Mouse (Mus musculus) limb, embryonic 12.5 days (tissue): Measurements from ENCODE around the gene Eef2kmt. TPM values are rescaled to one million over a fixed set of nuclear protein-coding genes. Genes with fewer than 3 reads are reported as not detected.

Experiments
- ATAC-seq: fragments of 200-750 bp; cut with Nextera tagmentation; 2 replicates; pipeline ENCODE4 v1.8.0; 2017; ENCODE audit warnings: low read depth, moderate TSS enrichment; ENCODE audit not compliant: insufficient number of reproducible peaks, insufficient read depth, low FRiP score, low TSS enrichment
- H3K27ac ChIP-seq: fragments of 300-500 bp; sonication (generic); 2 replicates; pipeline ENCODE4 v1.5.1; 2016; ENCODE audit warnings: mild to moderate bottlenecking, moderate library complexity
- H3K27me3 ChIP-seq: fragments of 300-500 bp; sonication (generic); 2 replicates; pipeline ENCODE4 v1.6.1; 2016; ENCODE audit warnings: mild to moderate bottlenecking, moderate library complexity
- H3K36me3 ChIP-seq: fragments of 300-500 bp; sonication (generic); 2 replicates; pipeline ENCODE4 v1.6.1; 2016; ENCODE audit warnings: mild to moderate bottlenecking, moderate library complexity
- H3K4me1 ChIP-seq: fragments of 300-500 bp; sonication (generic); replicated peaks from 2 replicates; pipeline ENCODE4 v1.6.1; 2016
- H3K4me2 ChIP-seq: fragments of 300-500 bp; sonication (generic); 2 replicates; pipeline ENCODE4 v1.6.1; 2016; ENCODE audit warnings: mild to moderate bottlenecking, moderate library complexity
- H3K4me3 ChIP-seq: fragments of 300-500 bp; sonication (generic); replicated peaks from 2 replicates; pipeline ENCODE4 v1.5.1; 2016; ENCODE audit warnings: mild to moderate bottlenecking
- H3K9ac ChIP-seq: fragments of 300-500 bp; sonication (generic); replicated peaks from 2 replicates; pipeline ENCODE4 v1.6.1; 2016; ENCODE audit warnings: mild to moderate bottlenecking, moderate library complexity
- H3K9me3 ChIP-seq: fragments of 300-500 bp; sonication (generic); 2 replicates; pipeline ENCODE4 v1.6.1; 2016; ENCODE audit warnings: mild to moderate bottlenecking, moderate library complexity
- WGBS: fragments of 180-500 bp; shearing (Covaris S2); methylation state at CpG from one replicate; pipeline ENCODE4 v1.1.7; 2016; 5-methylcytosine and 5-hydroxymethylcytosine counted together
- polyA plus RNA-seq: library from polyadenylated mRNA; unstranded; fragments of >200 nt; fragmentation: Nextera tagmentation; extraction: Ambion mirVana; gene quantifications from 2 replicates; pipeline ENCODE4 v1.2.1, GENCODE M21; 2016

The Eef2kmt gene
- polyA plus RNA-seq = 14.3 and 16.8 TPM in 2 replicates

DNA sequence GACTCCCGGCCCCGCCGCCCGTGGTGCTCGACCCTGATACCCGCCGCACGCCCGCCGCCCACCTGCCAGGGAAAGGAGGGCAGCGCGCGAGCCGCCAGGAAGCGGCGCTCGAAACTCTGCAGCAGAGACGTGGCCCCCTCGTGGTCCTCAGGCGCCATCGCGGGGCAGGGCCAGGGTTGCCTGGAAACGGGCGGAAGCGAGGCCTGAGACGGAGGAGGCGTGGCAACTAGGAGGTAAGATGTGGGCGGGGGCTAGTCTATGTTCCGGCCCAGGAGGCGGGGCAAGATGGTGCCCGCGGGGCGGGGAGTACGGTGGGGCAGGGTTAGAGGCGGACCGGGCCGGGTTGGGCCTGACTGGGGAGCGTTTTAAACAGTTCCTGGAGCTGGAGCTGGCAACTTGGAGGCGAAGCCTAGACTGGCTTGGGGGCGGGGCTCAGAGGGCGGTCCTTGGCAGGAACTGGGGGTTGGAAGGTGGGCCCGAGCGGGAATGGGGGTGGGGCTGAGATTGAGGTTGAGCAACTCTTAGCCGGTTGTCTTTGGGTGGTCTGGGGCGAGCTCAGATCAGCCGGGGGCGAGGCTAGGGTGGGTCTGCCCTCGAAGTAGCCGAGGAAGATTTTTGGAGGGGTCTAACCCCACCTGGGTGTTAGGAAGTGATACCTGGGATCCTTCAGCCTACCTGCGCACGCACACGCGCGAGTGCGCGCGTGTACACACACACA, at the start of gene Eef2kmt:
Eef2kmt (minus strand) TSS at position 205 of the 718 bp plus-strand sequence.
- peak; percentile 97 for ATAC-seq
- WGBS = 1% methylated on average over 57 of the region's 57 CpGs

DNA sequence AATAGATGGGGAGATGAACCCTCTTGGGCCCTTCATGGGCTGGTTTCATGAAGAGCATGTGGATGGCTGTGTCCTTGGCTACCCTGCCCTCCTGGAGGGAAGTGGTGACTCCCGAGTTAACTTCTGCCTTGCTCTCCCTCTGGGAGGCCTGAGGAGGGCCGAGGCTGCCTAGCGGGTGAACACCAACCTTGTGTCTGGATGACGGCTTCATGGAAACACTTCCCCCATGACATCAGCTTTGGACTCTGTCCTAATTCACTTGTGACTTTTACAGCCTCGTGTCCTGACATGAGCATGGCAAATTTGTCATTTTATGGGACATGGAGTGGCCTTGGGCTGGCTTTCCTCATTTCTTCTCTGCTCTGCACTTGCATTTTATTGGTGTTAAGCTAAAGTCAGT, 39.5 kb upstream of the Eef2kmt start:
- H3K4me2 ChIP-seq = no peak overlapping the region
- no peaks in the 10 kb centered on the region for H3K9me3 ChIP-seq
- H3K4me1 ChIP-seq = no peaks in the 10 kb centered on the region
- 64% methylated on average over 5 of the region's 5 CpGs for WGBS
- no peak overlapping the region for H3K4me3 ChIP-seq
- ATAC-seq = no peak
- H3K36me3 ChIP-seq = no peaks in the 10 kb centered on the region
- no peak overlapping the region for H3K9ac ChIP-seq
- no peaks in the 10 kb centered on the region for H3K27me3 ChIP-seq
- H3K27ac ChIP-seq = no peak overlapping the region

More for the DNA sequence above, at the start of gene Eef2kmt:
- Histone ChIP-seq H3K36me3 (peaks cover 4% of the 10 kb centered on the region; the same call in 1 of the 2 replicates), H3K4me1 (peaks cover 16% of the 10 kb centered on the region; the same call in 1 of the 2 replicates), H3K27me3 (no peaks in the 10 kb centered on the region), H3K4me2 (peak within 1 kb of the TSS; percentile 77), H3K4me3 (peak within 1 kb of the TSS; percentile 63), H3K9ac (peak within 1 kb of the TSS; percentile 68), H3K9me3 (no peaks in the 10 kb centered on the region), H3K27ac (peak within 1 kb of the TSS; percentile 83)

DNA sequence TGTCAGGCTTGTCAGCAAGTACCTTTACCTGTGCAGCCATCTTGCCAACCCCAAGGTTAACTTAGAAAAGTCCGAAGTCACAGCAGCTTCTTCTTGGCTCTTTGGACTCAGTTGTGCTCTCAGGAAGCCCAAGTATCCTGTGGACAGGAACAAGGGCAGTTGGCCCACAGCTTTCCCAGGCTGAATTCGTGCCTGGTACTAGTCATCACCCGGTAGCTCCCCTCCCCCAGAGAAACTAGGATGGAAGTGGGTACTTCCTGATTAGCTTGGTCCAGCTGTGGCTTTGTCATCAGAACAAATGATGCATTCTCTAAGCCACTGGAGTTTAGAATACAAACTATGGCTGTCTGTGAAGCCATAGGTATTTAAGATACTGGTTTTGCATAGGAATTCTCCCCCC, 29.6 kb upstream of the Eef2kmt start:
- 58% methylated on average over 3 of the region's 3 CpGs for WGBS
- no peak overlapping the region for H3K9ac ChIP-seq
- H3K4me3 ChIP-seq = no peak overlapping the region
- no peak overlapping the region for H3K27ac ChIP-seq
- ATAC-seq = no peak
- H3K4me2 ChIP-seq = no peak overlapping the region
- H3K36me3 ChIP-seq = no peaks in the 10 kb centered on the region
- no peaks in the 10 kb centered on the region for H3K9me3 ChIP-seq
- no peaks in the 10 kb centered on the region for H3K4me1 ChIP-seq
- H3K27me3 ChIP-seq = no peaks in the 10 kb centered on the region

DNA sequence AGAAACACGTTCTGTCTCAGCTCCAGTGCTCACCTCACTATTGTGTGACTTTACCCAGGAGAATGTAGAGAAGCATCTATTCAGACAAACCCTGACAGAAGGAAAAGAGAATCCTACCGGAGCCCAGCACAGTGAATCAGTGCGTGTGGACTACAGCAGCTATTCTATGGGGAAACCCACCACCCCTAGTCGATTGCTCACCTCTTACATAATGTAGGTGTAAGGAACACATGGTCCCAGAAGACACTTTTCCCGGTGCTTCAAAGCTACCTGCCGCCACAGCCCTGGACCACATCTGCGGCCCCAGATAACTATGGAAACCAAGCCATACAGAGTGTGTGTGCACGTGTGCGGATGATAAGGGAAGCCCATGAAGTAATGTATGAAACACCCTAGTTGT, 26.9 kb upstream of the Eef2kmt start:
- H3K27me3 ChIP-seq = no peaks in the 10 kb centered on the region
- H3K9me3 ChIP-seq = no peaks in the 10 kb centered on the region
- no peak overlapping the region for H3K9ac ChIP-seq
- H3K4me2 ChIP-seq = no peak overlapping the region
- ATAC-seq = no peak
- no peaks in the 10 kb centered on the region for H3K4me1 ChIP-seq
- no peak overlapping the region for H3K4me3 ChIP-seq
- no peak overlapping the region for H3K27ac ChIP-seq
- WGBS = 88% methylated on average over 9 of the region's 9 CpGs
- H3K36me3 ChIP-seq = no peaks in the 10 kb centered on the region

DNA sequence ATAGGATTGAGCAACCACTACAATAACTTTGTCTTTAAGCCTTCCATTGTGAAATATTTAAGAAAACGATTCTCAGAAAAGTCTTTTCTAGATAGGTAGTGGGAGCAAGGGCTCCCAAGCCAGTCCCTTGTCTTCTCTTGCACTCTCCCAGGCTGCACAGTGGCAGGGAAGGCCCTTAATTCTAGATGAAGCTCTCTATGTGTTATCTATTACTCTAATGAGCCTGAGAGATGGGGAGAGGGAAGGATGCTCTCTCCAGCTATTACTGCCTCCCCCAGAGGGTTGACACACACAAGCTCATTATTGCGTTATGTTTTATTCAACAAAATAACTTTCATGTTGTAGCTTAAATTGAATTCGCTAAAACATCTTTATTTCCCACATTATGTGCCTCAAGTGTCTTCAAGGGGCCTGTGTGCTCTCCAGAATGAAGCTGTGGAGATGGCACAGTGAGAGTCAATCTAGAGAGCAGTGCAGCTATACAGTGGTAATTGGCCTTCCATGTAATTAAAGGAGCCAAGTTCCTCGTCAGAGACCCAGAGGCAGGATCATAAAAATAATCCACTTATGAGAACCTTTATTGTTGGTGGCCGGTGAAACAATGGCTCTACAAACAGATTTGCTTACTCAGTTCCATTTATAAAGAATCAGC, 23.9 kb upstream of the Eef2kmt start:
- no peak overlapping the region for H3K4me2 ChIP-seq
- H3K9me3 ChIP-seq = no peaks in the 10 kb centered on the region
- WGBS = 70% methylated on average over 5 of the region's 5 CpGs
- no peaks in the 10 kb centered on the region for H3K4me1 ChIP-seq
- ATAC-seq = no peak
- no peaks in the 10 kb centered on the region for H3K36me3 ChIP-seq
- H3K27ac ChIP-seq = no peak overlapping the region
- H3K27me3 ChIP-seq = no peaks in the 10 kb centered on the region
- H3K4me3 ChIP-seq = no peak overlapping the region
- no peak overlapping the region for H3K9ac ChIP-seq

DNA sequence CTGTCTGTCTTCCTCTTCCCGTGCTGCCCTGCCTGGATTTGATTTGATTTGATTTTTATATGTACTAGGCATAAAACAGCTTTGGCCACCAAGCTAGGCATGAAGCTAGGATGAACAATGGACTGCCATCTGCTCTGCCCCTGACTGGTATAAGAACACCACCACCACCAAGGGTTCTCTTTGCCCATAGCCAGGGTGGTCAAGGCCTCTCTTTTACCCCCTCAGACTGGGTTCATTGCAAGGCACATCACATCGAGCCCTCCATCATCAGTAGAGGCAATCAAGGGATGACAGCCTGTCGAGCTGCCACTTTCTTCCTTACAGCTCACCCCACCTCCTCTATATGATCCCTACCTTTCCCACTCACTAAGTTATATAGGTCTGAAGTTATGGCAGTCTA, 16.6 kb upstream of the Eef2kmt start:
- H3K4me3 ChIP-seq = no peak overlapping the region
- H3K4me1 ChIP-seq = no peaks in the 10 kb centered on the region
- no peaks in the 10 kb centered on the region for H3K27me3 ChIP-seq
- no peaks in the 10 kb centered on the region for H3K36me3 ChIP-seq
- no peak for ATAC-seq
- no peak overlapping the region for H3K4me2 ChIP-seq
- no peak overlapping the region for H3K27ac ChIP-seq
- no peaks in the 10 kb centered on the region for H3K9me3 ChIP-seq
- WGBS = 77% methylated on average over 3 of the region's 3 CpGs
- no peak overlapping the region for H3K9ac ChIP-seq

DNA sequence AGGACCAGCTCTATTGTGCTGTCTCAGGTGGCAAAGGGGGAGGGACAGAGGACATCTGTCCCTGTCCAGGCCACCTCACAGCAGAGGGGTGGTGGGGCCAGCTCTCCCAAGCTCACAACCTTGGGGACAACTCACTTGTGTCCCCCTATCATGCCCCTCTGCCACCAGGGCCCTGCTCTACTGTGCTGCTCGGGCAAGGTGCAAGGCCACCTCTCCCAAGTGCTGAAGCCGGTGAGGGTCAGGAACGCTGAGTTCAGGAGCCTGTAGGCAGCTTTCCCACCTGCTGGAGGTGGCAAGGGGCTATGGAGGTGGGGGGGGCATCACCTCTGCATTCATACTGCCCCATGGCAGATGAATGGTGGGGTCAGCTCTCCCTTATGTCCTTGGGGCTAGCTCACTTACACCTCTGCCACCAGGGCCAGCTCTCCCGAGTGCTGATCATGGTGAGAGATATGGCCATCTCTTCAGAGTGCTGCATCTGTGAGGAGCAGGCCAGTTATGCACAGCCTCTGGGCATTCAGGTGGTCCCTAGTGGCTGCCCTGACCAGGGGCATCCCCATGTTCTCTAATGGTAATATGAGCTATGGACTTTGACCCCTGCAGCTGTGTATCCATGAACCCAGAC, 15.7 kb upstream of the Eef2kmt start:
- Histone ChIP-seq H3K36me3 (no peaks in the 10 kb centered on the region), H3K4me2 (no peak overlapping the region), H3K27me3 (no peaks in the 10 kb centered on the region), H3K4me1 (no peaks in the 10 kb centered on the region), H3K9me3 (no peaks in the 10 kb centered on the region), H3K27ac (no peak overlapping the region), H3K9ac (no peak overlapping the region), H3K4me3 (no peak overlapping the region)
- 79% methylated on average over 4 of the region's 4 CpGs for WGBS
- ATAC-seq = peak; percentile 47; the same call in 1 of the 2 replicates

DNA sequence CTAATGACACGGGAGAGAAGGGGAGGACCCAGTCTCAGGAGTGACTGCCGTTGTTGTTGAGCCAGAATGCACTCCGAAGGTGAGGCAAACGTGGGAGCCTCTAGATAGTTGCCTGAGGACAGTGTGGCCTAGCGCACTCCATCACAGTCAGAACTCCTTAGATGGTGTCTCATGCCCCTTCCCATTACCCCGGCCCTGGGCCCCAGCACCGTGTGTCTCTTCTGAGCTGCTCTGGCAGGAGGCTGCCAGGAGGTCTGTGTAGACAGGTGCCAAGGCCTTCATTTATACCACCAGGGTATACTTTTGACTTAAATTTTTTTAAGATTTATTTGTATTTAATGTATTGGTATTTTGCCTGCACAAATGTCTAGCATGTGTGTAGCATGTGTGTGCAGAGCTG, 8.1 kb upstream of the Eef2kmt start:
- H3K4me3 ChIP-seq = no peak overlapping the region
- no peaks in the 10 kb centered on the region for H3K27me3 ChIP-seq
- no peaks in the 10 kb centered on the region for H3K36me3 ChIP-seq
- no peak overlapping the region for H3K4me2 ChIP-seq
- H3K9me3 ChIP-seq = peaks cover 9% of the 10 kb centered on the region; the same call in 1 of the 2 replicates
- H3K9ac ChIP-seq = no peak overlapping the region
- 81% methylated on average over 7 of the region's 7 CpGs for WGBS
- peaks cover 6% of the 10 kb centered on the region; the same call in 1 of the 2 replicates for H3K4me1 ChIP-seq
- H3K27ac ChIP-seq = no peak overlapping the region
- peak; percentile 26; the same call in 1 of the 2 replicates for ATAC-seq

DNA sequence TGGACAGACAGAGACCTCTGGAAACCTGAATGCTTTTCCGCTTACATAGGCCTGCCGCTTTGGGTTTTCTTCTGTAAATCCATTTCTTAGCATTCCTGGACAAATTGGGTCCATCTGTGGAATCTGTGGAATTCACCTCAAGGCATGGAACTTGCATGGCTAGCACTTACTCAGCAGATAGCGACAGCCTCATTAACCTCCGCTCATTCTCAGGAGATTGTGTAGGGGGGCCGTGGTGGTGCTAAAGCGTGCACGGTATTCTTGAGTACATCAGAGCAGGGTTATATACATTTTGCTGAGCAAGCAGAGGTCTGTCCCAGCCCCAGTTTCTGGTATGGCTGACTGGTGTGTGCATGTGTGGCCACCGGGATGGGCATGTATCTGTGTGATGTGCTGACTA, 7.4 kb upstream of the Eef2kmt start:
- H3K9ac ChIP-seq = no peak overlapping the region
- ATAC-seq = peak; percentile 64; the same call in 1 of the 2 replicates
- peaks cover 9% of the 10 kb centered on the region; the same call in 1 of the 2 replicates for H3K9me3 ChIP-seq
- H3K4me1 ChIP-seq = peaks cover 6% of the 10 kb centered on the region; the same call in 1 of the 2 replicates
- H3K27me3 ChIP-seq = no peaks in the 10 kb centered on the region
- 48% methylated on average over 8 of the region's 8 CpGs for WGBS
- no peak overlapping the region for H3K4me3 ChIP-seq
- no peak overlapping the region for H3K4me2 ChIP-seq
- no peaks in the 10 kb centered on the region for H3K36me3 ChIP-seq
- H3K27ac ChIP-seq = no peak overlapping the region

DNA sequence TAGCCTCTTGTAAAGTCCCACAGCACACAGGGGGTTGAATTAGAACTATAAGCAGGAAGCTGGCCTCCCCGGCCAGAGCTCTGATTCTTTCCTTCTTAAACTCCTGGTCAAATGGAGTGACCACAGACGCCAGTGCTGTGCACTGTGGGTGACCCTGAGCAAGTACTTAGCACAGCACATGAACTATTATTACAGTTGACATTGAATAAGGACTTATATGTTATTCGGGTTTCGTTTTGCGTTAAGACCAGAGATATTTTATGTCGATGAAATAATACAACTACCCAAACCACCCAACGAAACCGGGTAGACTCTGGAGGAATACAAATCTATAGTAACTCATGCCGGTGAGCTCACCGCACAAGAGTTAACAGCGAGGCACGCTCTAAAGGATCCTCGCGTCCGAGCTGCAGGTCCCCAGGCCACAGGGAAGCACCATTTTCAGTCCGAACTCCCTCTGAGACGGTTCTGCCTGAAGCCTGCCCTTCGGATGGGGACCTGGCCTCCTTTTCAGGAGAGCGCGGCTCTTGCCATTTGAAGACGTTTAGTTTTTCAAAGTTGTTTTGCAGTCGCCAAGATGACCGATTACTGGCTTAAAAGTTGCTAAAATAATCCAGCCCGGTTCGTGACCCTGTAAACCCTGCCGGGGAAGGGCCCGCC, 572 bp downstream of the Eef2kmt start:
- Histone ChIP-seq H3K27me3 (no peaks in the 10 kb centered on the region), H3K4me3 (peak overlapping the region; percentile 63), H3K9ac (peak overlapping the region; percentile 68), H3K4me2 (peak overlapping the region; percentile 77), H3K4me1 (peaks cover 16% of the 10 kb centered on the region; the same call in 1 of the 2 replicates), H3K36me3 (peaks cover 10% of the 10 kb centered on the region; the same call in 1 of the 2 replicates), H3K27ac (peak overlapping the region; percentile 78), H3K9me3 (no peaks in the 10 kb centered on the region)
- no peak for ATAC-seq
- WGBS = 2% methylated on average over 27 of the region's 27 CpGs
